Mouse (Mus musculus) testis, adult 2 months (tissue): ENCODE results near the gene Colgalt2. TPM values are rescaled to one million over a fixed set of nuclear protein-coding genes. Genes with fewer than 3 reads are reported as not detected.

Experiments used
- H3K27ac ChIP-seq: fragments of 200-500 bp; 2 replicates; pipeline ENCODE4 v1.5.1; 2012; ENCODE audit warnings: low read depth, low read length; ENCODE audit not compliant: control insufficient read depth, insufficient read depth
- H3K27me3 ChIP-seq: fragments of 200-500 bp; 2 replicates; pipeline ENCODE4 v1.6.1; 2012; ENCODE audit warnings: mild to moderate bottlenecking, low read length, moderate library complexity; ENCODE audit not compliant: control insufficient read depth, insufficient read depth
- H3K36me3 ChIP-seq: fragments of 200-500 bp; 2 replicates; pipeline ENCODE4 v1.6.1; 2012; ENCODE audit warnings: mild to moderate bottlenecking, low read length; ENCODE audit not compliant: control insufficient read depth, insufficient read depth
- H3K4me1 ChIP-seq: fragments of 200-500 bp; 2 replicates; pipeline ENCODE4 v1.6.1; 2012; ENCODE audit warnings: low read length; ENCODE audit not compliant: control insufficient read depth, insufficient read depth
- H3K4me3 ChIP-seq: fragments of 200-500 bp; 2 replicates; pipeline ENCODE4 v1.5.1; 2012; ENCODE audit warnings: low read depth, mild to moderate bottlenecking, low read length, moderate library complexity, mixed read lengths; ENCODE audit not compliant: control insufficient read depth
- CTCF ChIP-seq: fragments of 200-500 bp; IDR thresholded peaks from 2 replicates; pipeline ENCODE4 v1.5.1; 2012; ENCODE audit warnings: low read depth, mild to moderate bottlenecking, inconsistent platforms, low read length, moderate library complexity; ENCODE audit not compliant: control insufficient read depth, insufficient read depth, insufficient replicate concordance
- POLR2A ChIP-seq: fragments of 200-500 bp; IDR thresholded peaks from 2 replicates; pipeline ENCODE4 v1.6.1; 2012; ENCODE audit warnings: low read depth, mild to moderate bottlenecking, inconsistent platforms, low read length, moderate library complexity; ENCODE audit not compliant: control insufficient read depth
- polyA plus RNA-seq: library from polyadenylated mRNA; depleted of rRNA; stranded (reverse); fragments of >200 nt; gene quantifications from 2 replicates; pipeline ENCODE4 v1.2.3, GENCODE M21; 2012

Gene Colgalt2
- polyA plus RNA-seq, 1 experiment, result 0.07 TPM

- H3K27me3 ChIP-seq, result no peaks in the 10 kb centered on the region
- no peaks in the 10 kb centered on the region for H3K36me3 ChIP-seq
- no peak overlapping the region for H3K4me3 ChIP-seq
- no peaks in the 10 kb centered on the region; the same call in 1 of the 2 replicates for H3K4me1 ChIP-seq
- peak overlapping the region; percentile 51 for H3K27ac ChIP-seq
- no peak for TF ChIP-seq CTCF
- no peak for TF ChIP-seq POLR2A
Observed at GRCm38 (mm10) chr1:152528214-152528613, 128.6 kb downstream of the Colgalt2 start.

GRCm38 (mm10) chr1:152528778-152529177, 129.1 kb downstream of the Colgalt2 start:
- TF ChIP-seq CTCF (no peak), POLR2A (no peak)
- H3K36me3 ChIP-seq, result no peaks in the 10 kb centered on the region
- H3K4me3 ChIP-seq, result no peak overlapping the region
- H3K4me1 ChIP-seq, result no peaks in the 10 kb centered on the region; the same call in 1 of the 2 replicates
- H3K27me3 ChIP-seq, result no peaks in the 10 kb centered on the region
- H3K27ac ChIP-seq, result no peak overlapping the region

- TF ChIP-seq POLR2A (no peak), CTCF (peak; percentile 14; the same call in 1 of the 2 replicates)
- H3K4me1 ChIP-seq, result no peaks in the 10 kb centered on the region; the same call in 1 of the 2 replicates
- H3K27me3 ChIP-seq, result no peaks in the 10 kb centered on the region
- H3K4me3 ChIP-seq, result no peak overlapping the region
- peaks cover 2% of the 10 kb centered on the region; the same call in 1 of the 2 replicates for H3K36me3 ChIP-seq
- 0 out of 2 replicates have a peak overlapping the region, but pooled peaks have one; percentile 40 for H3K27ac ChIP-seq
Observed at GRCm38 (mm10) chr1:152531498-152531897, 131.9 kb downstream of the Colgalt2 start.

- H3K27me3 ChIP-seq, result no peaks in the 10 kb centered on the region
- H3K27ac ChIP-seq, result no peak overlapping the region
- peaks cover 2% of the 10 kb centered on the region; the same call in 1 of the 2 replicates for H3K36me3 ChIP-seq
- H3K4me3 ChIP-seq, result no peak overlapping the region
- H3K4me1 ChIP-seq, result no peaks in the 10 kb centered on the region
- TF ChIP-seq POLR2A, result no peak
- no peak for TF ChIP-seq CTCF
Observed at GRCm38 (mm10) chr1:152534531-152534930, 134.9 kb downstream of the Colgalt2 start.

GRCm38 (mm10) chr1:152536416-152537018, 136.9 kb downstream of the Colgalt2 start:
- Histone ChIP-seq H3K36me3 (peaks cover 2% of the 10 kb centered on the region; the same call in 1 of the 2 replicates), H3K4me1 (no peaks in the 10 kb centered on the region), H3K27ac (0 out of 2 replicates have a peak overlapping the region, but pooled peaks have one; percentile 40), H3K27me3 (no peaks in the 10 kb centered on the region), H3K4me3 (no peak overlapping the region)
- TF ChIP-seq CTCF (no peak), POLR2A (no peak)

GRCm38 (mm10) chr1:152537186-152537585, 137.6 kb downstream of the Colgalt2 start:
- no peak for TF ChIP-seq POLR2A
- TF ChIP-seq CTCF, result no peak
- Histone ChIP-seq H3K27ac (no peak overlapping the region), H3K4me1 (no peaks in the 10 kb centered on the region), H3K27me3 (no peaks in the 10 kb centered on the region), H3K4me3 (no peak overlapping the region), H3K36me3 (peaks cover 2% of the 10 kb centered on the region; the same call in 1 of the 2 replicates)

GRCm38 (mm10) chr1:152538817-152539216, 139.2 kb downstream of the Colgalt2 start:
- TF ChIP-seq CTCF (no peak), POLR2A (no peak)
- Histone ChIP-seq H3K27ac (no peak overlapping the region), H3K4me1 (no peaks in the 10 kb centered on the region), H3K36me3 (peaks cover 2% of the 10 kb centered on the region; the same call in 1 of the 2 replicates), H3K4me3 (no peak overlapping the region), H3K27me3 (no peaks in the 10 kb centered on the region)
